Mouse (Mus musculus) liver, embryonic 18 days (tissue): ENCODE measurements around the gene Lpar5. TPM values are rescaled to one million over a fixed set of nuclear protein-coding genes. Genes with fewer than 3 reads are reported as not detected.

Source experiments
- polyA plus RNA-seq: library from polyadenylated mRNA; depleted of rRNA; stranded (reverse); fragments of >200 nt; gene quantifications from 2 replicates; pipeline ENCODE4 v1.2.3, GENCODE M21; 2012; rRNA removed

Gene Lpar5
- polyA plus RNA-seq = 1.1 and 1.4 TPM in 2 replicates

DNA sequence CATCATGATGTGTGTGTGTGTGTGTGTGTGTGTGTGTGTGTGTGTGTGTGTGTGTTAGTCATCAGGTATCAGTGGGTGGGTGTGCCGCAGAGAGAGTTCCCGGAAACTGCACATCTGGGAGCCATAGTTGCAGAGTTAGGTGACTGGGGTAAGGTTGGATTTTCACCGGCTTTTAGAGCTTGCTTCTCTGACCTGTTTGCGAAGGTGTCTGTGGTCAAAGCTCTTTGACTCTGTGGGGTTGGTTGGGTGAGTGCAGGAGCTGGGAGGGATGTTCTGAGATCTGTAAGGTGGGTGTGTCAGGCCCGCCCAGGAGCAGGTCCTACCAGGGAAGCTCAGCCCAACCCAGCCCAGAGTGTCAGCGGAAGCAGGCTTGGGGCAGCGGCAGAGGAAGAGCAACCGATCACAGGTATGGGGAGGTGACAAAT is at the start of gene Lpar5:
TSS of gene Lpar5 (plus strand) at position 350 of the 425 bp plus-strand sequence.

DNA sequence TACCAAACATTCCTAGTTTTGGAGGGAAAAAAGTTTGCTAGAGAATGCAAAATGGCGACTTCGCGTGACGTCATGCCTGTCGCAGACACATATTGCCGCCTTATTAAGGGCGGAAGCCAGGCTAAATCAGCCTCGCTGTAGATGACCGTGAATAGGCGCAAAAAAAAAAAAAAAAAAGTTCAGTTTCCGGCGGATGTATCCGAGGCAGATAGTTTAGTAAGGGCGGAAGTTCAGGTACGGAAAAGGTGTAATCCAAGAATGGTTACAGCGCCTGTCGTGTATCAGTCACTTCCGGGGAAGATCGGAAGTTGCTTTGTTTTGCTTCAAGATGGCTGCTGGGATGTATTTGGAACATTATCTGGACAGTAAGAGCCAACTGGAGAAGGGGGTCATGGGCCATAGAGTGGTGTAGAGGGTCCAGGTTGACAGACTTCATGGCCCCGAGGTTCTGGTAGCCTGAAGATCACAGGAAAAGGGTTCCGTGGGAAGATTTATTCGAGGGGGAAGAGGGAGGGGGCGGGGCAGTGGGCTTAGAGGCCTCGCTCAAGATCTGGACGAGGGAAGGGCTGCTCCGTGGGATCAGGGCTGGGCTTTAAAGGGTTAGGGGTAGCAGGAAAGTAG is 28.1 kb upstream of the Lpar5 start, which contains the start of gene Ing4:
TSS of gene Ing4 (plus strand) at position 228 of the 621 bp plus-strand sequence.

DNA sequence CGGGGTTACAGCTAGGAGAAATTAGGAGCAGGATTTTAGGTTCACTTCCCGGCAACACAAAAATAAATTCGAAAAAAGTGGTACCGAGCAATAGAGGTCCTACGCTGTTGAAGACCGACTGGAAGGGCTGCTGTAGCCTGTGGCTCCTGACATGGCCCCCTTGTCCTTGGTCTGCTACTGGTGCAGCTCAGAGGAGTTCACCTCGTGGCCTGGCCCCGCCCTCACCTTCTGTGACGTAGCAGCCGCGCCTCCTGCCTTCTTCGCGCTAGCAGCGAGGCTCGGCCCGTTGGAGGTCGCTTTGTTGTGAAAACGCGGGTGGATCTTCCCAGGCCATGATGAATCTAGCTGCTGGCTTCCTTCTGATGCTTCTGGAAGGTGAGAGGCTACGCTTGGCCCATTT is 18.0 kb upstream of the Lpar5 start, which contains the start of gene Acrbp:
TSS of gene Acrbp (plus strand) at position 12 of the 400 bp plus-strand sequence.

DNA sequence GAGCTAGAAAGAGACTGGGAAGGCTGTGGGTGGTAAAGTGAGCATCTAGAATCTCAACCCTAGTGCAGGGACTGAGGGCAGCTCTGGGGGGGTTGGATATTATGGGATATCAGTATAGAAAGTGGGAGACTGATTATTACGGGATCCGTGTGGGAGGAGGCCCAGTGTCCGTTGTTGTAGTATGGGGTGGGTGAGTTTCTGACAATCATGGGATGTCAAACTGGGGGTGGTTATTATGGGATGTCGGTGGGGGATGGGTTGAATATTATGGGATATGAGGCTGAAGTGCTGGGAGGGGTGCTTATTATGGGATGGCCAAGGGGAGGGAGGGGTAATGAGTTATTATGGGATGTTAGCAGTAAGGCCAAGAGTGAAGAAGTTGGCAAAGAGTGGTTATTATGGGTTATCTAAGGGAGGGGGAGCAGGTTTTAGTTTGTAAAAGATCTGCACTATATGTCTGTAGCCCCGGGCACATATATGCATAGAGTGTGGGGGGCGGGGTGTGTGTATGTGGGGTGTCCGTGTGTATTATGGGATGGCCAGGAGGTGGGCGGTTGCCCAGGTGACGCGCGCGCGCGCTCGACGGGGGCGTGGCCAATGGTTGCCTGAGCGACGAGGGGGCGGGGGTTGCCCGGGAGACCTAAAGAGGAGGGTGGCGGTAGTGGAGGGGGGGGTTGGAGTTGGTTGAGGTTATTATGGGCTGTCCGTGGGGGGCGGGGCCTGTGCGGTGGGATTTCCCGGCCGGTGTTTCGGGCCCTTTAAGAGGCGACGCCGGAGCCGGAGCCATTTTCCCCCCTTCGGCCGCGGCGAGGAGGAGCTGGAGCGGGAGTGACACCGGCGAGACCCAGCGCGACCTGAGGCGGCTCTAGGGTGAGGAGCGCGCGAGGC is 27.9 kb downstream of the Lpar5 start, which contains the start of gene Chd4:
TSS of gene Chd4 (plus strand) at position 591 of the 888 bp plus-strand sequence.

DNA sequence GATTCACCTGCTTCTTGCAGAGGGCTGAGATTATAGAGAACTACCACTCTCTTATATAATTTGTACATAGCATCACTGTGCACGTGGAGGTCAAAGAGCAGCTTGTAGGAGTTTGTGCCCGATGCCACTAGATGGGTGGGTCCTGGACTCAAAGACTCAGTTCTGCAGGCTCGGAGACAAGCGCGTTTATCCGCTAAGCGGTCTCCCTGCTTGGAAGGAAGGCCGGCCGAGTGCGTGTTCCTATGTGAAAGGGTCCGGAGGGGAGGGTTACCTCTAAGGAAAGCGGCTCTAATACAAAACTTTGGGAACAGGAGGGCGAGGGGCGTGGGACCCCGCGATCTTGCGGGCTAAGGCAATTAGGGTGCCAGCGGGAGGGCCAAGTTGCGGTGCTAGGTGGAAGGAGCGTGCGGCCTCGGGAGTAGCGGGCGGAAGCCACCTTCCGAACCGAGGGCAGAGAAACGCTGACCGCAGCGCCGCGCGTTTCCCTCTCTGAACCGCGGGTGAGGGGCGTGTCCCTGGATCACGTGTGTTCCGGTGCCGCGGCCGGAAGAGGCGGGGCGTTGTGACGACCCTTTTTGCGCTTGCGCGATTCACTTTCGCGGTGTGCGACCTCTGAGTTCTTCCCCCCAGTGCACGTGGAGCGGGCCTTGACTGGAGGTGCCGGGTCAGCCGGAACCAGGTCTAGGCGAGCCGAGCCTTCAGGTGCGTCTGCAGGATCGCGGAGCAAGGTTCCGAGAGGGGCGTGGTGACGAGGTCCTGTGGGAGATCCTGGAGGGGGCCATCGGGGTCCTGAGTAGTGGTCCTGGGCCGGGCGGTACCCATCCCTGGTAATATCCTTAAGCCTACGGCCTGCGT is 63.8 kb downstream of the Lpar5 start, which contains the start of gene Nop2:
TSS of gene Nop2 (plus strand) at position 608 of the 855 bp plus-strand sequence.

Other genes with a start within 250 kb of the Lpar5 start
- gene Usp5, start 238.4 kb upstream of the Lpar5 start, polyA plus RNA-seq = 23.8 and 25.3 TPM in 2 replicates
- gene Cdca3, start 238.4 kb upstream of the Lpar5 start, polyA plus RNA-seq = 76.5 and 80.3 TPM in 2 replicates
- 0.02 and 0.03 TPM in 2 replicates for gene Gnb3, start 227.6 kb upstream of the Lpar5 start, polyA plus RNA-seq
- gene P3h3, start 210.2 kb upstream of the Lpar5 start, polyA plus RNA-seq = 3.8 and 3.9 TPM in 2 replicates
- 0.04 and 0.06 TPM in 2 replicates for gene Gpr162, start 203.9 kb upstream of the Lpar5 start, polyA plus RNA-seq
- 0.17 and 0.19 TPM in 2 replicates for gene Cd4, start 179.7 kb upstream of the Lpar5 start, polyA plus RNA-seq
- gene Lag3, start 156.2 kb upstream of the Lpar5 start, polyA plus RNA-seq = 0.14 and 0.20 TPM in 2 replicates
- 162 TPM in 2 replicates for gene Ptms, start 147.8 kb upstream of the Lpar5 start, polyA plus RNA-seq
- 101 and 113 TPM in 2 replicates for gene Mlf2, start 136.5 kb upstream of the Lpar5 start, polyA plus RNA-seq
- 58.9 and 63.0 TPM in 2 replicates for gene Cops7a, start 102.4 kb upstream of the Lpar5 start, polyA plus RNA-seq
- gene Pianp, start 71.2 kb upstream of the Lpar5 start, polyA plus RNA-seq = 0.04 and 0.06 TPM in 2 replicates
- gene Zfp384, start 58.8 kb upstream of the Lpar5 start, polyA plus RNA-seq = 18.4 and 20.2 TPM in 2 replicates
- 22.3 and 26.4 TPM in 2 replicates for gene Ing4, start 28.2 kb upstream of the Lpar5 start, polyA plus RNA-seq
- gene Acrbp, start 18.2 kb upstream of the Lpar5 start, polyA plus RNA-seq = 3.3 and 4.0 TPM in 2 replicates
- gene Chd4, start 28.1 kb downstream of the Lpar5 start, polyA plus RNA-seq = 17.0 and 20.2 TPM in 2 replicates
- 16.0 and 17.2 TPM in 2 replicates for gene Nop2, start 64.0 kb downstream of the Lpar5 start, polyA plus RNA-seq
- 5.6 and 7.2 TPM in 2 replicates for gene Iffo1, start 77.3 kb downstream of the Lpar5 start, polyA plus RNA-seq
- gene Gapdh, start 98.5 kb downstream of the Lpar5 start, polyA plus RNA-seq = 2,795 and 3,480 TPM in 2 replicates
- gene Ncapd2, start 123.8 kb downstream of the Lpar5 start, polyA plus RNA-seq = 60.5 and 72.0 TPM in 2 replicates
- 51.4 and 53.4 TPM in 2 replicates for gene Mrpl51, start 123.9 kb downstream of the Lpar5 start, polyA plus RNA-seq
- gene Vamp1, start 147.6 kb downstream of the Lpar5 start, polyA plus RNA-seq = 5.1 and 6.2 TPM in 2 replicates
- gene Tapbpl, start 163.9 kb downstream of the Lpar5 start, polyA plus RNA-seq = 15.6 and 17.1 TPM in 2 replicates
- gene Cd27, start 169.1 kb downstream of the Lpar5 start, polyA plus RNA-seq = 0.64 and 0.66 TPM in 2 replicates
- not detected in 2 replicates for gene Tuba3a, start 218.1 kb downstream of the Lpar5 start, polyA plus RNA-seq
- gene Ltbr, start 246.0 kb downstream of the Lpar5 start, polyA plus RNA-seq = 17.3 and 17.8 TPM in 2 replicates